Mouse (Mus musculus) E14TG2a.4 (cell line): ENCODE results near the gene Ndufa3.

Experiments
- CTCF ChIP-seq: conservative IDR thresholded peaks from 2 replicates; pipeline ENCODE4 v1.5.1; 2014; ENCODE audit warnings: low read length
- POU5F1 ChIP-seq: IDR thresholded peaks from 2 replicates; pipeline ENCODE4 v1.6.1; 2014; ENCODE audit warnings: low read length, borderline replicate concordance

DNA sequence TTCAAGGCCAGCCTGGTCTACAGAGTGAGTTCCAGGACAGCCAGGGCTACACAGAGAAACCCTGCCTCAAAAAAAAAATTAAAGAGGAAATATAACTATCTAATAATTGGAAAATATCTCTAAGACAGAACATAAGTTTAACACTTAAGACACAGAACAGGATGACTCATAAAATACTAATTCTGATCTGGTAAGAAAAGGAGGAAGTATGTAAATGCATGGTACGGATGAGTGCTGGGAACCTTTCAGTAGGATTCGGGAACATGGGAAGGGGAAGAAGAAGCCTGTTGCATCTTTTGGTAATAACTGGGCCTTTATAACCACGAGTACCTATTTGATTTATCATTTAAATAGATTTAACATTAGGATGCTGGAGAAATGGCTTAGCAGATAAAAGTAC, 3.2 kb upstream of the Ndufa3 start:
- TF ChIP-seq CTCF (no peak), POU5F1 (no peak)
